Mouse (Mus musculus) brain, embryonic 14.5 days (tissue): ENCODE data around the gene A1cf.

Source experiments
- CTCF ChIP-seq: fragments of 200-500 bp; IDR thresholded peaks from 2 replicates; pipeline ENCODE4 v1.5.1; 2012; ENCODE audit warnings: inconsistent platforms, mild to moderate bottlenecking, moderate library complexity, borderline replicate concordance; ENCODE audit not compliant: insufficient read depth, insufficient read length; ENCODE audit errors: extremely low read depth
- POLR2A ChIP-seq: fragments of 200-500 bp; IDR thresholded peaks from 2 replicates; pipeline ENCODE4 v1.6.1; 2012; ENCODE audit warnings: mild to moderate bottlenecking, inconsistent platforms, borderline replicate concordance; ENCODE audit not compliant: poor library complexity, insufficient read depth, insufficient read length, severe bottlenecking; ENCODE audit errors: extremely low read depth

DNA sequence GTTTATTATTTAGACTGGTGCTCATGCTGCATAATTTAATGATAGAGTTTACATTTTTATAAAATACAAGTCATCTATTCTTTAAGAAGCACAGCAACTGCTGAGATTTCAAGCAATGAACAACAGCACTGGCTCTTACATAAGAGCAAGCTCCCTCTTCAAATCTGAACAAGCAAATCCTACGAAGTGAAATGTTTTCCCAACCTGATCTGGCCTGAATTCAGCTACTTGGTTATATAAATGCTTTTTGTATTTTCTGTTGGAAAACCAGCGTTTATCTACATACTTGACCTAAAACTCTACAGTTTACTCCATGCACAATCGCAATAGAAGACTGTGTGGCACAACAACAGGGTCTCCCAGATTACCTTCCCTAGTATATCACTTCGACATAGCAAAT, 488 bp upstream of the A1cf start:
- TF ChIP-seq CTCF (no peak), POLR2A (no peak)
